19 mouse cellular contexts compared by ENCODE assay signal in the genomic region with DNA sequence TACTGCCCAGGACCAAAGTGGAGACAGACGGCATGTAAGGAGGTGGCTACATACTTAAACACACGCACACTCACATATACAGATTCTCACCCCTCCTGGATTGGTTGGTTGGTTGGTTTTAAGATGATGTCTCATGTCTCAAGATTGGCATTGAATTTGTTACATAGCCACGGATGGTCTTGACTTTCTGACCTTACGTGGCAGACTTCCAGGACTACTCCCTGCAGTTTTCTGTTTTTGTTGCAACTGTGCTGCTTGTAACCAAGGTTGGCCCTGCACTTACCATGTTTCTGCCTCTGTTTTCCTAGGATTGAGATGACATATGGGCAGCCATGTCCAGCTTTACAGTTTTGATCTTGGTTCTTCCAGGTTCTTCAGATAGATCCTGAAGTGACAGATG. TPM values are rescaled to one million over a fixed set of nuclear protein-coding genes. Genes with fewer than 3 reads are reported as not detected.
A peak's percentile ranks its signal among the peaks of the same experiment; 100 is the strongest.
DNase-seq lines count a peak whose midpoint lies in the region; ATAC-seq lines count a peak whose summit lies in the region.
"Had no signal": no experiment of that assay in that cellular context is flagged by ENCODE, and none has a peak within 500 bp of the region (broad histone marks: within the 10 kb centered on the region; RNA-seq: fewer than 3 reads in every experiment).

No protein-coding gene starts in this region.

- H3K4me3 ChIP-seq in liver, embryonic 12.5 days: no peak overlapping the region
- H3K4me3 ChIP-seq in liver, embryonic 11.5 days (ENCODE audit: low read depth, low read length): no peak overlapping the region
- H3K4me3 ChIP-seq in midbrain, embryonic 11.5 days (ENCODE audit: low read depth, low read length): no peak overlapping the region
- no peak overlapping the region for H3K4me3 ChIP-seq in midbrain, embryonic 13.5 days (replicated peaks)
- H3K4me3 ChIP-seq: embryonic facial prominence, embryonic 10.5 days; embryonic facial prominence, embryonic 12.5 days; forebrain, embryonic 13.5 days; forebrain, embryonic 15.5 days had no signal

- peak; percentile 47 for DNase-seq in adrenal gland, adult 8-10 months
- DNase-seq in adrenal gland, postnatal 25 days: no peak
- DNase-seq in liver, embryonic 11.5 days (ENCODE audit: low spot score): no peak
- DNase-seq in adrenal gland, postnatal 10 days: peak; percentile 44
- DNase-seq in adrenal gland, postnatal 14 days: peak; percentile 39
- DNase-seq in midbrain, embryonic 11.5 days (ENCODE audit: low spot score, missing footprints): no peak
- DNase-seq: cerebellum, adult 11-12 months; cerebellum, adult 2 months; cerebellum, adult 9-10 months; cerebellum, postnatal 10 days; cerebellum, postnatal 25 days; forebrain, postnatal 0 days had no signal

- H3K9me3 ChIP-seq in liver, embryonic 12.5 days (replicated peaks): no peaks in the 10 kb centered on the region
- H3K9me3 ChIP-seq in liver, embryonic 11.5 days (ENCODE audit: control insufficient read depth, low read length): no peaks in the 10 kb centered on the region
- no peaks in the 10 kb centered on the region for H3K9me3 ChIP-seq in midbrain, embryonic 11.5 days (ENCODE audit: control insufficient read depth, low read length)
- no peaks in the 10 kb centered on the region for H3K9me3 ChIP-seq in midbrain, embryonic 13.5 days
- H3K9me3 ChIP-seq: embryonic facial prominence, embryonic 10.5 days; embryonic facial prominence, embryonic 12.5 days; forebrain, embryonic 13.5 days; forebrain, embryonic 15.5 days had no signal

- peaks cover 41% of the 10 kb centered on the region for H3K4me1 ChIP-seq in liver, embryonic 12.5 days
- peaks cover 16% of the 10 kb centered on the region for H3K4me1 ChIP-seq in liver, embryonic 11.5 days (replicated peaks; ENCODE audit: control insufficient read depth, insufficient read depth, low read length)
- peaks cover 10% of the 10 kb centered on the region for H3K4me1 ChIP-seq in midbrain, embryonic 11.5 days (ENCODE audit: control insufficient read depth, insufficient read depth, low read length)
- H3K4me1 ChIP-seq in midbrain, embryonic 13.5 days (replicated peaks): peaks cover 15% of the 10 kb centered on the region

- H3K27me3 ChIP-seq in liver, embryonic 12.5 days (replicated peaks): no peaks in the 10 kb centered on the region
- H3K27me3 ChIP-seq in liver, embryonic 11.5 days (replicated peaks; ENCODE audit: control insufficient read depth, insufficient read depth, low read length): no peaks in the 10 kb centered on the region
- H3K27me3 ChIP-seq in midbrain, embryonic 11.5 days (ENCODE audit: control insufficient read depth, insufficient read depth, low read length): no peaks in the 10 kb centered on the region
- no peaks in the 10 kb centered on the region for H3K27me3 ChIP-seq in midbrain, embryonic 13.5 days
- H3K27me3 ChIP-seq: embryonic facial prominence, embryonic 12.5 days; forebrain, embryonic 13.5 days; forebrain, embryonic 15.5 days had no signal

- H3K27ac ChIP-seq in liver, embryonic 12.5 days: peak overlapping the region; percentile 40; the same call in 1 of the 2 replicates
- no peak overlapping the region for H3K27ac ChIP-seq in liver, embryonic 11.5 days (ENCODE audit: low read depth, low read length)
- H3K27ac ChIP-seq in midbrain, embryonic 11.5 days (ENCODE audit: low read depth, low read length): no peak overlapping the region
- no peak overlapping the region for H3K27ac ChIP-seq in midbrain, embryonic 13.5 days
- H3K27ac ChIP-seq: embryonic facial prominence, embryonic 10.5 days; embryonic facial prominence, embryonic 12.5 days; forebrain, embryonic 13.5 days; forebrain, embryonic 15.5 days had no signal

- WGBS in liver, embryonic 12.5 days (ENCODE audit: insufficient replicate concordance): 92% methylated on average over 4 of the region's 4 CpGs
- WGBS in liver, embryonic 11.5 days: 86% methylated on average over 4 of the region's 4 CpGs
- 95% methylated on average over 4 of the region's 4 CpGs for WGBS in midbrain, embryonic 11.5 days
- 90% methylated on average over 4 of the region's 4 CpGs for WGBS in midbrain, embryonic 13.5 days

- no peak overlapping the region for H3K4me2 ChIP-seq in liver, embryonic 12.5 days
- no peak overlapping the region for H3K4me2 ChIP-seq in liver, embryonic 11.5 days
- no peak overlapping the region for H3K4me2 ChIP-seq in midbrain, embryonic 11.5 days
- H3K4me2 ChIP-seq in midbrain, embryonic 13.5 days (replicated peaks): no peak overlapping the region
- H3K4me2 ChIP-seq: embryonic facial prominence, embryonic 12.5 days; forebrain, embryonic 13.5 days; forebrain, embryonic 15.5 days had no signal

- no peak overlapping the region for H3K9ac ChIP-seq in liver, embryonic 12.5 days
- H3K9ac ChIP-seq in liver, embryonic 11.5 days (ENCODE audit: low read depth, low read length): no peak overlapping the region
- no peak overlapping the region for H3K9ac ChIP-seq in midbrain, embryonic 11.5 days (ENCODE audit: low read length)
- no peak overlapping the region for H3K9ac ChIP-seq in midbrain, embryonic 13.5 days (replicated peaks)
- H3K9ac ChIP-seq: embryonic facial prominence, embryonic 12.5 days; forebrain, embryonic 13.5 days; forebrain, embryonic 15.5 days; forebrain, postnatal 0 days had no signal

- H3K36me3 ChIP-seq in liver, embryonic 12.5 days: peaks cover 96% of the 10 kb centered on the region
- peaks cover 31% of the 10 kb centered on the region for H3K36me3 ChIP-seq in liver, embryonic 11.5 days (ENCODE audit: control insufficient read depth, insufficient read depth, low read length)
- H3K36me3 ChIP-seq in midbrain, embryonic 11.5 days (ENCODE audit: control insufficient read depth, insufficient read depth, low read length): peaks cover 5% of the 10 kb centered on the region; the same call in 1 of the 2 replicates
- peaks cover 64% of the 10 kb centered on the region for H3K36me3 ChIP-seq in midbrain, embryonic 13.5 days

- ATAC-seq in liver, embryonic 12.5 days: no peak
- no peak for ATAC-seq in liver, embryonic 11.5 days (replicated peaks; ENCODE audit: low FRiP score)
- no peak for ATAC-seq in midbrain, embryonic 11.5 days (ENCODE audit: low FRiP score)
- no peak for ATAC-seq in midbrain, embryonic 13.5 days
- ATAC-seq: forebrain, embryonic 13.5 days; forebrain, embryonic 15.5 days; forebrain, postnatal 0 days had no signal

RNA-seq across cellular contexts. Expression of gene Dnajc8, which starts 6.1 kb away (rescaled TPM):
- total RNA-seq in adrenal gland, adult 8-10 months (2022): 100 to 1,000 TPM in 2 of 4 experiments, 10 to 100 TPM in 2; 92.6 to 121 (median 106) TPM
- total RNA-seq in adrenal gland, postnatal 25 days (2021): 114 and 119 TPM in 2 replicates
- polyA plus RNA-seq in liver, embryonic 12.5 days (2016; fragmentation: Nextera tagmentation; extraction: Ambion mirVana): 143 and 148 TPM in 2 replicates
- polyA plus RNA-seq in liver, embryonic 11.5 days (2014; fragmentation: Nextera tagmentation; extraction: Ambion mirVana): 241 and 245 TPM in 2 replicates
- 10 to 100 TPM; 73.9 to 87.0 TPM for total RNA-seq in adrenal gland, postnatal 10 days (2021)
- total RNA-seq in adrenal gland, postnatal 14 days (2021): 111 and 114 TPM in 2 replicates
- polyA plus RNA-seq in midbrain, embryonic 11.5 days (2014; fragmentation: Nextera tagmentation; extraction: Ambion mirVana): 228 and 245 TPM in 2 replicates
- polyA plus RNA-seq in midbrain, embryonic 13.5 days (2015; fragmentation: Nextera tagmentation; extraction: Ambion mirVana): 158 and 173 TPM in 2 replicates

RNA-seq across cellular contexts. Expression of gene Atpif1, which starts 8.0 kb away (rescaled TPM):
- total RNA-seq in adrenal gland, adult 8-10 months (2022): 100 to 1,000 TPM; 275 to 400 (median 333) TPM
- total RNA-seq in adrenal gland, postnatal 25 days (2021): 426 and 437 TPM in 2 replicates
- 2,000 and 2,061 TPM in 2 replicates for polyA plus RNA-seq in liver, embryonic 12.5 days (2016; fragmentation: Nextera tagmentation; extraction: Ambion mirVana)
- 1,813 and 1,952 TPM in 2 replicates for polyA plus RNA-seq in liver, embryonic 11.5 days (2014; fragmentation: Nextera tagmentation; extraction: Ambion mirVana)
- total RNA-seq in adrenal gland, postnatal 10 days (2021): 100 to 1,000 TPM; 311 to 337 TPM
- 357 TPM in 2 replicates for total RNA-seq in adrenal gland, postnatal 14 days (2021)
- polyA plus RNA-seq in midbrain, embryonic 11.5 days (2014; fragmentation: Nextera tagmentation; extraction: Ambion mirVana): 1,016 and 1,079 TPM in 2 replicates
- polyA plus RNA-seq in midbrain, embryonic 13.5 days (2015; fragmentation: Nextera tagmentation; extraction: Ambion mirVana): 1,327 and 1,380 TPM in 2 replicates

RNA-seq across cellular contexts. Expression of gene Ptafr, which starts 22.5 kb away (rescaled TPM):
- total RNA-seq in adrenal gland, adult 8-10 months (2022): 1 to 10 TPM; 1.6 to 6.1 (median 3.8) TPM
- total RNA-seq in adrenal gland, postnatal 25 days (2021): 0.76 and 0.97 TPM in 2 replicates
- polyA plus RNA-seq in liver, embryonic 12.5 days (2016; fragmentation: Nextera tagmentation; extraction: Ambion mirVana): 0.77 and 0.94 TPM in 2 replicates
- 0.73 and 0.85 TPM in 2 replicates for polyA plus RNA-seq in liver, embryonic 11.5 days (2014; fragmentation: Nextera tagmentation; extraction: Ambion mirVana)
- total RNA-seq in adrenal gland, postnatal 10 days (2021): 1 to 10 TPM; 1.9 to 2.3 TPM
- 1.4 and 1.5 TPM in 2 replicates for total RNA-seq in adrenal gland, postnatal 14 days (2021)
- 0.31 and 0.63 TPM in 2 replicates for polyA plus RNA-seq in midbrain, embryonic 11.5 days (2014; fragmentation: Nextera tagmentation; extraction: Ambion mirVana)
- polyA plus RNA-seq in midbrain, embryonic 13.5 days (2015; fragmentation: Nextera tagmentation; extraction: Ambion mirVana): 0.41 and 0.51 TPM in 2 replicates
- total RNA-seq: MEL had no signal

RNA-seq across cellular contexts. Expression of gene Sesn2, which starts 31.1 kb away (rescaled TPM):
- total RNA-seq in adrenal gland, adult 8-10 months (2022): 10 to 100 TPM; 13.4 to 16.2 (median 14.4) TPM
- 20.6 and 24.1 TPM in 2 replicates for total RNA-seq in adrenal gland, postnatal 25 days (2021)
- 9.3 and 10.6 TPM in 2 replicates for polyA plus RNA-seq in liver, embryonic 12.5 days (2016; fragmentation: Nextera tagmentation; extraction: Ambion mirVana)
- 10.2 and 10.5 TPM in 2 replicates for polyA plus RNA-seq in liver, embryonic 11.5 days (2014; fragmentation: Nextera tagmentation; extraction: Ambion mirVana)
- total RNA-seq in adrenal gland, postnatal 10 days (2021): 10 to 100 TPM; 11.6 to 26.0 TPM
- total RNA-seq in adrenal gland, postnatal 14 days (2021): 17.8 and 19.8 TPM in 2 replicates
- polyA plus RNA-seq in midbrain, embryonic 11.5 days (2014; fragmentation: Nextera tagmentation; extraction: Ambion mirVana): 4.9 and 5.1 TPM in 2 replicates
- polyA plus RNA-seq in midbrain, embryonic 13.5 days (2015; fragmentation: Nextera tagmentation; extraction: Ambion mirVana): 7.6 and 9.2 TPM in 2 replicates

Comparison
In these comparisons a context has a peak if more than half of its experiments do, and no peak if none do; other contexts are left out.
1. DNase-seq: peak in adrenal gland, adult 8-10 months (single experiment), adrenal gland, postnatal 10 days (single experiment) and adrenal gland, postnatal 14 days (single experiment); none in adrenal gland, postnatal 25 days (single experiment), liver, embryonic 11.5 days (single experiment) and midbrain, embryonic 11.5 days (single experiment).